Mouse (Mus musculus): ENCODE measurements at regions not wholly inside any gene's neighbourhood (a gene's known extent, or its start where the extent isn't known, plus 50 kb on each side); places are given as distances from the start of the nearest gene placed in this dataset.

DNA sequence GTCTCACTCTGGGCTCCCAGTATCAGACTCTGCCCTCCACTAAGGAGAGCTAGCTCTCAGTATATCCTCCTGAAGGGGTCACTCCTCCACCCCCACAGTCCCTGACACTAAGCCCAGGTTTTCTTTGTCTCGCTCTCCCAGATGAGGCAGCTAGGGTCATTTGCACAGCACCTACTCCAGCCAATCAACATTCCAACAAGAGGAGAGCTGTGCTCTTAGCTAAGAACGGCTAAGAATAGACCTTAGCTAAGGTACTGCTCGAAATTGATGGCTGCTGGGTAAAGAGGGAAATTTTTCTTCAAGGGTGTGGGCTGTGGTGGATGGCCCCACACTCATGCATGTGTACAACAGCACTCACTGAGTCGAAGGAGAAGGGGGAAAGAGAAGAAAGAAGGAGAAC lies 86.3 kb upstream of the Nt5e start:
- TF ChIP-seq CTCF (IDR thresholded peaks at IDR 0.05; ENCODE audit: borderline replicate concordance, extremely low read depth, insufficient read depth, insufficient read length), result no peak
- TF ChIP-seq POLR2A (IDR thresholded peaks at IDR 0.05; ENCODE audit: borderline replicate concordance, extremely low read depth, insufficient read depth, insufficient read length, poor library complexity, severe bottlenecking), result no peak
